Mouse (Mus musculus) skeletal muscle tissue, adult 2 months (tissue): Measurements from ENCODE around the gene Rragd.

Experiments used
- DNase-seq: peaks from one replicate; pipeline ENCODE4 v3.0.0-alpha.2; 2012; ENCODE audit warnings: low read depth, low spot score

Rragd gene

GRCm38 (mm10) chr4:33032045-33032444 is 49.2 kb downstream of the Rragd start:
- no peak for DNase-seq

GRCm38 (mm10) chr4:33033515-33033914 is 50.7 kb downstream of the Rragd start:
- no peak for DNase-seq

- no peak for DNase-seq
These were observed 57.0 kb downstream of the Rragd start for GRCm38 (mm10) chr4:33039826-33040225.

DNA sequence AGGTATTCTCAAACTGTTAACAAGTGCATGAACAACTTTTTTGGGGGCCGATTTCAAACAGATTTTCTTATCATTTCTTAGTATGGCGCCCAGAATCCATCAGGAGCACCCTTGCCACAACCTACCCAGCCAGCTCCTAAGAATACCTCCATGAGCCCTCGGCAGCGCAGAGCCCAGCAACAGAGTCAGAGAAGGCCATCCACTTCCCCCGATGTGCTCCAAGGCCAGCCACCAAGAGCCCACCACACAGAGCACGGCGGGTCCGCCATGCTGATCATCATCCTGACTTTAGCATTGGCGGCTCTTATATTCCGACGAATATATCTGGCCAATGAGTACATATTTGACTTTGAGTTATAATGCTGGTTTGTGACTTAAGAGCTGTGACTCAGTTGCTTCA is 66.8 kb downstream of the Rragd start:
- DNase-seq: no peak

DNA sequence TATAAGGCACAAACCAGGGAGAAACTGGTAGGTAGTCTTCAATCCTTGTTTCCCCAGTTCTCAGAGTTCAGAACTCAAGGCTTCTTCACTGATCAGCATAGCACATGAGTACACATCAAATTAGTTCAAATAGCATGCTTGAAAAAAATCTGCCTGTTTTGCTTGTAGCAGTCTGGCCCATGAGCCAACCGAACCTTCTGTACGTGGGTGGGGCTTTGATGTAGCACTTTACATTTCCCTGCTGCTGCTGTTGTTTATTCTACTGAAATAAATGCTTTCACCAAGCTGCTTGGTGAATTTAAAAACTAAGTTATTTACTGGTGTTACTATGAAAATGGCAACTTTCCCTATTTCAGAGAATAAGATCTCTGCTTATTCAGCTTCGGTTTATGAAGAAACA is 69.2 kb downstream of the Rragd start:
- DNase-seq: no peak

- DNase-seq: no peak
These were observed 69.8 kb downstream of the Rragd start for GRCm38 (mm10) chr4:33052650-33053049.

DNA sequence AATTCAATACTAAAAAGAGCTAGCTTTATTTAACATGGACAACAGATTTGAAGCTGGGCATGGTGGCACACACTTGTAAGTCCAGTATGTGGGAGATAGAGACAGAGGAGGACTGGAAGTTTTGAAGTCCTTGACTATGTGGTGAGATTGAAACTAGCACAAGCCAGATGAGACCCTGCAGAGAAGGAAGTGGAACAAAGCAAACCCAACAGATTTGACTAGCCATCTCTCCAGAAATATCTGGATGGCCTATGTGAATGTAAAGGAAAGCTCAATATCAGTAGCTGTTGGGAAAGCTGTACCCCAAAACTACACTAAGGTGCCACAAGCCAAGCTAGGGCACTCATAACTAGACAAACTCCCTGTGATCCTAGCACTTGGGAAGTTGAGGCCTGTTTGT is 71.6 kb downstream of the Rragd start:
- no peak for DNase-seq

GRCm38 (mm10) chr4:33056317-33056716 is 73.5 kb downstream of the Rragd start:
- DNase-seq: peak; percentile 63

- DNase-seq: peak; percentile 97
These were observed 75.3 kb downstream of the Rragd start for GRCm38 (mm10) chr4:33057890-33058687.

GRCm38 (mm10) chr4:33061158-33061557 is 78.3 kb downstream of the Rragd start:
- no peak for DNase-seq

DNA sequence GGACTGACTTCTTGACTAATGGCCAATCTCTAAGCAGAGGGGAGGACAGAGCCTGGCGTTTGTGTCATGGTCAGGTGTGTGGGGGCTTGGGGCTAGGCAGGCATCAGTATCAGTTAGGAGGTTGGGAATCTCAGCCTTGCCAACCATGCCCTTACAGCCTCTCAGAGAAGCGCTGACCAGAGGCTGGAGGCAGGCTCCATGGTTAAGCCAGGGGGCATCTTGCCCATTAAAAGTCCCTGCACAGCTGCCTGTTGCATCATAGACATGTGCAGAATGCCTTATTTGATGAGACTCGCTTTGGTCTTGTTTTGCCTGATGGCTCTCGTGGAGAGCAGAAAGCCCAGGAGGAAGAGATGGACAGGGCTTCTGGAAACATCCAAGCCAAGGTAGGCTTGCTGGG is 80.1 kb downstream of the Rragd start, which contains the start of gene Gabrr2:
Gene Gabrr2 (plus strand): TSS at position 19 of the 400 bp plus-strand sequence.
- peak; percentile 47 for DNase-seq

- DNase-seq: no peak
These were observed 82.1 kb downstream of the Rragd start for GRCm38 (mm10) chr4:33064986-33065385.

GRCm38 (mm10) chr4:33066223-33066960 is 83.6 kb downstream of the Rragd start:
- no peak for DNase-seq

- DNase-seq: no peak
These were observed 84.5 kb downstream of the Rragd start for GRCm38 (mm10) chr4:33067331-33067730.

DNA sequence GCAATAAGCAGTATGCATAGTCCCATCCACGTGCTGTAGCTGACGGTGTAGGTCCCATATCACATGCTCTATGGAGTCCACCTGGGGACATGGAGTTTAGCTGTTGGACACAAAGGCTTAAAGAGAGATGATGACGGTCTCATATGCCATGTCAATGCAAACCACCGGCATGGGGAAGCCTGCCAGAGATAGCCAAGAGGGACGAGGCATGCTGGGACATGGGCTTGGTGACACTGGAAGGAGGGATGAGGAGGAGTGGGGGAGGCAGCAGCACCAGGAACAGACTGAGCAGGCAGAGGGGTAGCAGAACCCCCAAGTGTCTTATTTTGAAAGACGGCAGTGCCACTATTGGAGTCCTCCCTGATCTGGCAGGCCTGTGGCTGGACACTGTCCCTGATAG is 85.0 kb downstream of the Rragd start:
- DNase-seq: no peak

GRCm38 (mm10) chr4:33068894-33069293 is 86.1 kb downstream of the Rragd start:
- no peak for DNase-seq

- no peak for DNase-seq
These were observed 87.5 kb downstream of the Rragd start for GRCm38 (mm10) chr4:33070326-33070725.

GRCm38 (mm10) chr4:33071337-33071736 is 88.5 kb downstream of the Rragd start:
- no peak for DNase-seq
